Mouse (Mus musculus) ES-Bruce4 (cell line): ENCODE data around the gene Myrip.

Experiments
- EP300 ChIP-seq: IDR thresholded peaks from 2 replicates; pipeline ENCODE4 v1.6.1; 2011; ENCODE audit warnings: low read depth, low read length; ENCODE audit not compliant: insufficient read depth
- POLR2A ChIP-seq: IDR thresholded peaks from one replicate; pipeline ENCODE4 v1.8.1; 2011; ENCODE audit warnings: low read length; ENCODE audit not compliant: insufficient read depth

- TF ChIP-seq POLR2A (no peak), EP300 (no peak)
Measured at GRCm38 (mm10) chr9:120367526-120367925, 66.2 kb downstream of the Myrip start.
